In the genomic region with DNA sequence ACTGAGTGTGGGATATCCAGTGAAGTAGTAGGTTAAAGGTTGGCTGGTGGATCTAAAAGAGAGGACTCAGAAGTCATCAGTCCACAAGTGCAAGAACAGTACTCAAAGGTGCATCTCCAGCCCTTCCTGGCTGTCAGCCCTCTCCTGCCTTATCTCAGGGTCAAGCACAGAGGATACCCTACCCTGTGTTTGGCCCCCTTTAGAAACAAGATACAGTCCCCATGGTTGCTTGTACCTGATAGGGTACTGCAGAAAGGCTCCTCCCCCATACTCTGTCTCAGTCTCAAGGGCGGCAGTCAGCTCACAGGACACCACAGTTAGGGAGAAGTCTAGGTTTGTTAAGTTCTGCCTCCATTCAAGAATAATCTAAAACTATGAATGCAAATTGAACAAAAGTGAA, we compare ENCODE assay signal across 30 mouse cellular contexts. TPM values are rescaled to one million over a fixed set of nuclear protein-coding genes. Genes with fewer than 3 reads are reported as not detected.
A peak's percentile ranks its signal among the peaks of the same experiment; 100 is the strongest.
DNase-seq lines count a peak whose midpoint lies in the region; ATAC-seq and TF ChIP-seq lines count a peak whose summit lies in the region.
"Had no signal": no experiment of that assay in that cellular context is flagged by ENCODE, and none has a peak within 500 bp of the region (broad histone marks: within the 10 kb centered on the region; RNA-seq: fewer than 3 reads in every experiment).

No protein-coding gene starts in this region.

- DNase-seq in embryo, embryonic 10 days (ENCODE audit: low spot score), result peak; percentile 21
- no peak for DNase-seq in embryo, embryonic 9.5 days (ENCODE audit: extremely low spot score)
- no peak for DNase-seq in heart, adult 8-10 months (ENCODE audit: low spot score)
- peak; percentile 28 for DNase-seq in liver
- no peak for DNase-seq in liver, postnatal 0 days
- DNase-seq in thymus, postnatal 4 days, result no peak
- DNase-seq in adrenal gland, adult (ENCODE audit: inconsistent age in 2 of 2, low spot score in 1 of 2), result no peak
- DNase-seq: adrenal gland, postnatal 10 days; cerebellum, adult 9-11 months; gastrocnemius, adult 2 months; gastrocnemius, postnatal 36 days; kidney, adult 18-20 months; kidney, postnatal 25 days; lung, adult 18-20 months; lung, postnatal 4 days; thymus, adult 2 months; thymus, postnatal 36 days had no signal

- H3K9me3 ChIP-seq in heart, embryonic 13.5 days, result no peaks in the 10 kb centered on the region
- H3K9me3 ChIP-seq in liver, postnatal 0 days (ENCODE audit: low read length), result no peaks in the 10 kb centered on the region
- H3K9me3 ChIP-seq: hindbrain, embryonic 10.5 days; kidney, embryonic 15.5 days; limb, embryonic 12.5 days; megakaryocyte, embryonic 14.5 days; midbrain, embryonic 13.5 days; neural tube, embryonic 13.5 days had no signal

- TF ChIP-seq EP300 in liver, postnatal 0 days (IDR thresholded peaks at IDR 0.05; ENCODE audit: low read depth), result no peak

- H3K4me2 ChIP-seq in heart, embryonic 13.5 days, result peak overlapping the region; percentile 60
- H3K4me2 ChIP-seq in liver, postnatal 0 days (ENCODE audit: low read depth, low read length), result no peak overlapping the region
- H3K4me2 ChIP-seq: kidney, embryonic 15.5 days; limb, embryonic 12.5 days; midbrain, embryonic 13.5 days; neural tube, embryonic 13.5 days had no signal

- TF ChIP-seq CTCF in liver, postnatal 0 days (IDR thresholded peaks at IDR 0.05; ENCODE audit: low read depth), result no peak

- H3K36me3 ChIP-seq in heart, embryonic 13.5 days, result no peaks in the 10 kb centered on the region
- H3K36me3 ChIP-seq in liver, postnatal 0 days (replicated peaks; ENCODE audit: insufficient read depth, low read length), result no peaks in the 10 kb centered on the region
- H3K36me3 ChIP-seq: hindbrain, embryonic 10.5 days; kidney, embryonic 15.5 days; midbrain, embryonic 13.5 days; neural tube, embryonic 13.5 days had no signal

- peak overlapping the region; percentile 10; the same call in 1 of the 2 replicates for H3K4me3 ChIP-seq in heart, embryonic 13.5 days
- H3K4me3 ChIP-seq in liver, postnatal 0 days (ENCODE audit: low read depth, low read length), result no peak overlapping the region
- H3K4me3 ChIP-seq: erythroblast, embryonic 14.5 days; gastrocnemius, adult 2 months; hindbrain, embryonic 10.5 days; kidney, embryonic 15.5 days; left cerebral cortex, adult 2 months; limb, embryonic 12.5 days; megakaryocyte, embryonic 14.5 days; midbrain, embryonic 13.5 days; neural tube, embryonic 13.5 days had no signal

- peak overlapping the region; percentile 88 for H3K27ac ChIP-seq in heart, embryonic 13.5 days (replicated peaks)
- no peak overlapping the region for H3K27ac ChIP-seq in liver, postnatal 0 days (ENCODE audit: low read depth)
- H3K27ac ChIP-seq: gastrocnemius, adult 2 months; hindbrain, embryonic 10.5 days; kidney, embryonic 15.5 days; left cerebral cortex, adult 2 months; limb, embryonic 12.5 days; midbrain, embryonic 13.5 days; neural tube, embryonic 13.5 days had no signal

- no peak overlapping the region for H3K9ac ChIP-seq in heart, embryonic 13.5 days
- H3K9ac ChIP-seq in liver, postnatal 0 days (replicated peaks), result no peak overlapping the region
- H3K9ac ChIP-seq: kidney, embryonic 15.5 days; limb, embryonic 12.5 days; midbrain, embryonic 13.5 days; neural tube, embryonic 13.5 days had no signal

- peaks cover 97% of the 10 kb centered on the region for H3K4me1 ChIP-seq in heart, embryonic 13.5 days
- peaks cover 36% of the 10 kb centered on the region for H3K4me1 ChIP-seq in liver, postnatal 0 days (ENCODE audit: insufficient read depth)

- WGBS in heart, embryonic 13.5 days, result 13% methylated on average over 1 of the region's 1 CpGs
- WGBS in liver, postnatal 0 days (ENCODE audit: insufficient replicate concordance), result 26% methylated on average over 1 of the region's 1 CpGs

- H3K27me3 ChIP-seq in heart, embryonic 13.5 days (replicated peaks), result 0 out of 2 replicates have a peak, but pooled peaks cover 4% of the 10 kb centered on the region
- H3K27me3 ChIP-seq in liver, postnatal 0 days (ENCODE audit: insufficient read depth, low read length), result no peaks in the 10 kb centered on the region
- H3K27me3 ChIP-seq: CH12.LX; kidney, embryonic 15.5 days; limb, embryonic 12.5 days; midbrain, embryonic 13.5 days; neural tube, embryonic 13.5 days had no signal

- 0 out of 2 replicates have a peak, but pooled peaks have one; percentile 44 for ATAC-seq in heart, embryonic 13.5 days (ENCODE audit: extremely low read depth, insufficient number of reproducible peaks, low FRiP score, low TSS enrichment)
- ATAC-seq in liver, postnatal 0 days, result no peak
- ATAC-seq: forebrain, embryonic 16.5 days; hindbrain, embryonic 16.5 days; lung, postnatal 0 days; midbrain, embryonic 13.5 days had no signal

RNA-seq across cellular contexts. Expression of a gene that starts 37.8 kb away (rescaled TPM):
- 17.4 and 18.4 TPM in 2 replicates for polyA plus RNA-seq in heart, embryonic 13.5 days (2015; fragmentation: Nextera tagmentation; extraction: Ambion mirVana)
- 10 to 100 TPM; 22.9 to 27.5 (median 24.8) TPM for total RNA-seq in heart, adult 8-10 months (2022)
- polyA plus RNA-seq in liver, postnatal 0 days (2015; fragmentation: Nextera tagmentation; extraction: Ambion mirVana), result 1.8 and 2.1 TPM in 2 replicates

Comparison
In these comparisons a context has a peak if more than half of its experiments do, and no peak if none do; other contexts are left out.
1. DNase-seq: peak in embryo, embryonic 10 days (single experiment) and liver (single experiment); none in embryo, embryonic 9.5 days (single experiment), heart, adult 8-10 months (single experiment), liver, postnatal 0 days (single experiment), thymus, postnatal 4 days (single experiment) and adrenal gland, adult (0 of 2).